Mouse (Mus musculus) intestine, embryonic 15.5 days (tissue): ENCODE measurements around the gene Bmp3. TPM values are rescaled to one million over a fixed set of nuclear protein-coding genes. Genes with fewer than 3 reads are reported as not detected.

Source experiments
- ATAC-seq: fragments of 200-750 bp; cut with Nextera tagmentation; 2 replicates; pipeline ENCODE4 v1.8.0; 2017; ENCODE audit warnings: moderate TSS enrichment, moderate library complexity
- H3K27ac ChIP-seq: fragments of 300-500 bp; sonication (generic); 2 replicates; pipeline ENCODE4 v1.5.1; 2015; ENCODE audit warnings: mild to moderate bottlenecking, inconsistent platforms
- H3K27me3 ChIP-seq: fragments of 300-500 bp; sonication (generic); replicated peaks from 2 replicates; pipeline ENCODE4 v1.6.1; 2015; ENCODE audit warnings: inconsistent platforms
- H3K36me3 ChIP-seq: fragments of 300-500 bp; sonication (generic); 2 replicates; pipeline ENCODE4 v1.6.1; 2015; ENCODE audit warnings: inconsistent platforms
- H3K4me1 ChIP-seq: fragments of 300-500 bp; sonication (generic); replicated peaks from 2 replicates; pipeline ENCODE4 v1.6.1; 2015; ENCODE audit warnings: inconsistent platforms
- H3K4me2 ChIP-seq: fragments of 300-500 bp; sonication (generic); replicated peaks from 2 replicates; pipeline ENCODE4 v1.6.1; 2015; ENCODE audit warnings: mild to moderate bottlenecking, inconsistent platforms
- H3K4me3 ChIP-seq: fragments of 300-500 bp; sonication (generic); replicated peaks from 2 replicates; pipeline ENCODE4 v1.5.1; 2015; ENCODE audit warnings: inconsistent platforms
- H3K9ac ChIP-seq: fragments of 300-500 bp; sonication (generic); 2 replicates; pipeline ENCODE4 v1.6.1; 2015; ENCODE audit warnings: inconsistent platforms
- H3K9me3 ChIP-seq: fragments of 300-500 bp; sonication (generic); 2 replicates; pipeline ENCODE4 v1.6.1; 2016; ENCODE audit warnings: inconsistent platforms
- WGBS: fragments of 180-500 bp; shearing (Covaris S2); methylation state at CpG from one replicate; pipeline ENCODE4 v1.1.7; 2015; 5-methylcytosine and 5-hydroxymethylcytosine counted together
- polyA plus RNA-seq: library from polyadenylated mRNA; unstranded; fragments of >200 nt; fragmentation: Nextera tagmentation; extraction: Ambion mirVana; gene quantifications from 2 replicates; pipeline ENCODE4 v1.2.1, GENCODE M21; 2015

Bmp3 gene
- polyA plus RNA-seq, 1 experiment from 2014 or later: 10.5 TPM

DNA sequence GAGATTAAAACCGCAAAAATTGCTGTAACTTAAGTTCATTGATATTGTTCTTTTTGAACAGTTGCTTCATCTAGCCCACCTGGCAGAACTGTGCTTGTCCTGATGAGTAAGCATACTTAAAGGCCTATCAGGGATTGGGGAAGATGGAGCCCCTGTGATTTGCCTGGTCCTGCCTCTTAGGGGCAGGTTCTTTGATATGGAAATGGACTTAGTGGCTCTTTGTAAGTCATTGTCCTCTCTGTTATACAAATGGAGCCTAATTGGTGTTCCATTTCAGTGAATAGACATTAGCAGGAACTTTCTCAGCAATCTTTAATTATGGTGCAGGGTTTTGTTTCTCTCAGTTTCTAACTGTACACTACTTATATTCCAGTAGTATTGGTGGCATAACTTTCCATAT lies 67.4 kb downstream of the Bmp3 start:
- ATAC-seq: no peak
- 83% methylated on average over 1 of the region's 1 CpGs for WGBS
- Histone ChIP-seq H3K4me1 (no peaks in the 10 kb centered on the region), H3K36me3 (no peaks in the 10 kb centered on the region), H3K4me2 (no peak overlapping the region), H3K27me3 (no peaks in the 10 kb centered on the region), H3K27ac (no peak overlapping the region), H3K4me3 (no peak overlapping the region), H3K9ac (no peak overlapping the region), H3K9me3 (no peaks in the 10 kb centered on the region)

DNA sequence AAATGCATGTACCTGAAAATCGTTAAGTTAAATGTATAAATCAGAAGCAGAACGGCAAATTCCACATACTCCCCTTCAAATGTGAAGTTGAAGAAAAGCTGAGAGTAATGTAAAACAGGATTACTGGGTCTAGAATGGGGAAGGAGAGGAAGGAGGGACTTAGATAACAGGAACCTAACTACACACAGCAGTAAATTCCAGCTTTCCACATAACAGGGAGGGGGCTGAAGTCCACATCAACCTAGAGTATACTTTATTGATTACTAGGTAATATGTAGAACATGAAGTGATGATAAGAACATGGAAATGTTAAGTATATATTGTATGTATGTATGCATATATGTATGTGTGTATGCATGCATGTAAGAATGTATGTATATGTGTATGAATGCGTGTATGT lies 68.7 kb downstream of the Bmp3 start:
- H3K27ac ChIP-seq: no peak overlapping the region
- no peaks in the 10 kb centered on the region for H3K27me3 ChIP-seq
- H3K36me3 ChIP-seq: no peaks in the 10 kb centered on the region
- H3K9me3 ChIP-seq: no peaks in the 10 kb centered on the region
- H3K4me3 ChIP-seq: no peak overlapping the region
- no peaks in the 10 kb centered on the region for H3K4me1 ChIP-seq
- 82% methylated on average over 3 of the region's 3 CpGs for WGBS
- no peak for ATAC-seq
- H3K9ac ChIP-seq: no peak overlapping the region
- no peak overlapping the region for H3K4me2 ChIP-seq

Other genes with a start within 250 kb of the Bmp3 start
- 36.5 and 41.1 TPM in 2 replicates for gene Prkg2, start 182.9 kb downstream of the Bmp3 start, polyA plus RNA-seq